Mouse (Mus musculus): Measurements from ENCODE around the gene Neurl3. TPM values are rescaled to one million over a fixed set of nuclear protein-coding genes. Genes with fewer than 3 reads are reported as not detected.

Neurl3 gene
- polyA plus RNA-seq, 1 experiment from 2014 or later: 0.33 TPM

Other genes with a start within 250 kb of the Neurl3 start
- 16.7 and 20.3 TPM in 2 replicates for gene Hs6st1, start 206.3 kb downstream of the Neurl3 start, polyA plus RNA-seq (2014; fragmentation: Nextera tagmentation; extraction: Ambion mirVana)
- 80.7 and 83.0 TPM in 2 replicates for gene Uggt1, start 30.0 kb downstream of the Neurl3 start, polyA plus RNA-seq (2014; fragmentation: Nextera tagmentation; extraction: Ambion mirVana)
- 1.8 and 2.0 TPM in 2 replicates for gene Arid5a, start 33.1 kb upstream of the Neurl3 start, polyA plus RNA-seq (2014; fragmentation: Nextera tagmentation; extraction: Ambion mirVana)
- gene Kansl3, start 94.5 kb upstream of the Neurl3 start, polyA plus RNA-seq (2014; fragmentation: Nextera tagmentation; extraction: Ambion mirVana): 28.1 and 33.9 TPM in 2 replicates
- 1.4 and 2.0 TPM in 2 replicates for gene Fer1l5, start 97.6 kb upstream of the Neurl3 start, polyA plus RNA-seq (2014; fragmentation: Nextera tagmentation; extraction: Ambion mirVana)
- gene Lman2l, start 170.6 kb upstream of the Neurl3 start, polyA plus RNA-seq (2014; fragmentation: Nextera tagmentation; extraction: Ambion mirVana): 35.6 and 35.7 TPM in 2 replicates
- 9.6 and 11.6 TPM in 2 replicates for gene Cnnm4, start 196.9 kb upstream of the Neurl3 start, polyA plus RNA-seq (2014; fragmentation: Nextera tagmentation; extraction: Ambion mirVana)
- gene Cnnm3, start 237.2 kb upstream of the Neurl3 start, polyA plus RNA-seq (2014; fragmentation: Nextera tagmentation; extraction: Ambion mirVana): 3.7 and 4.3 TPM in 2 replicates

Data from midbrain, embryonic 11.5 days (tissue).